Mouse (Mus musculus) kidney, adult 2 months (tissue): ENCODE measurements around the gene Fam222a.

Experiments
- CTCF ChIP-seq: fragments of 200-500 bp; conservative IDR thresholded peaks from 2 replicates; pipeline ENCODE4 v1.5.1; 2011; ENCODE audit warnings: low read depth, mild to moderate bottlenecking, control low read depth, low read length, moderate library complexity, mixed read lengths; ENCODE audit not compliant: insufficient read depth, insufficient read length
- POLR2A ChIP-seq: fragments of 200-500 bp; IDR thresholded peaks from one replicate; pipeline ENCODE4 v1.6.1; 2011; ENCODE audit warnings: low read depth, low read length, control low read depth

DNA sequence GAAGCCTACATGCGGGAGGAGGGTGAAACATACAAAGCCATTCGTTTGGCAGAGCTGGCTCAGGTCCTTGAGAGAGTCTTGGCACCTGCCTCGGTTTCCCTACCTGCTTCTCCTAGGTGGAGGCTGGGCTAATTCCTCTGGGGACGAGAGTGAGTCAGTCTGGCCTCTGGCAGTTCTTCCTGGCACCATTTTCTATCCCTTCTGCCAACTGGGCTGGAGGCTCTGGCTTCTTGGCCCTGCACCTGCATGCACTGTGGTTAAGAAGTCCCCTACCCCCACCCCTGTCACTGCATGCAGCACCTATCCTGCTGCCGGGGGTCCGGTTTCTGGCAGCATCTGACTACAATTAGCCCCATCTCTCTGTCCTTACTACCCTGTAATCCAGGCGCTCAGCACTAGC is 7.7 kb downstream of the Fam222a start:
- TF ChIP-seq POLR2A (no peak), CTCF (no peak)
